Mouse (Mus musculus): ENCODE measurements around the gene Dhx57. TPM values are rescaled to one million over a fixed set of nuclear protein-coding genes. Genes with fewer than 3 reads are reported as not detected.

The Dhx57 gene
- total and polyA plus RNA-seq, 3 experiments: 3.4 to 6.8 TPM; not detected in 1

- Histone ChIP-seq H3K9ac (ENCODE audit: control insufficient read depth, low read depth, low read length, poor library complexity, severe bottlenecking) (no peak overlapping the region), H3K36me3 (ENCODE audit: control insufficient read depth in 1 of 2, insufficient read depth in 2 of 2, low read length in 2 of 2) (peaks cover 0 to 2% of the 10 kb centered on the region in 2 experiments; a peak in 2 of 4 replicates), H3K27ac (ENCODE audit: control insufficient read depth, low read depth, low read length) (no peak overlapping the region), H3K4me1 (ENCODE audit: control insufficient read depth in 1 of 2, insufficient read depth in 2 of 2, low read length in 2 of 2) (no peaks in the 10 kb centered on the region), H3K9me3 (replicated peaks; ENCODE audit: insufficient read depth, low read length) (no peaks in the 10 kb centered on the region), H3K4me3 (ENCODE audit: control insufficient read depth in 1 of 2, insufficient read depth in 1 of 2, low read depth in 2 of 2, low read length in 2 of 2) (no peak overlapping the region), H3K27me3 (ENCODE audit: control insufficient read depth in 1 of 2, insufficient read depth in 2 of 2, low read length in 2 of 2) (peaks cover 0 to 8% of the 10 kb centered on the region in 2 experiments; a peak in 3 of 4 replicates), H3K79me2 (ENCODE audit: control insufficient read depth, insufficient read depth, low read length, poor library complexity) (no peaks in the 10 kb centered on the region)
- TF ChIP-seq GATA1 (IDR thresholded peaks at IDR 0.05; ENCODE audit: low read depth, low read length) (no peak), ELF1 (IDR thresholded peaks at IDR 0.05; ENCODE audit: low read depth, low read length) (no peak), NELFE (IDR thresholded peaks at IDR 0.05; ENCODE audit: low read depth, low read length) (no peak), USF1 (IDR thresholded peaks at IDR 0.05; ENCODE audit: low read depth, low read length) (no peak), ZKSCAN1 (IDR thresholded peaks at IDR 0.05; ENCODE audit: low read depth, low read length) (no peak), UBTF (IDR thresholded peaks at IDR 0.05; ENCODE audit: borderline replicate concordance, insufficient read depth, low read depth, low read length) (no peak), GABPA (IDR thresholded peaks at IDR 0.05; ENCODE audit: low read depth, low read length) (no peak), MAFK (IDR thresholded peaks at IDR 0.05; ENCODE audit: borderline replicate concordance, low read depth, low read length) (no peak), E2F4 (IDR thresholded peaks at IDR 0.05; ENCODE audit: borderline replicate concordance, low read depth, low read length) (no peak), TCF12 (IDR thresholded peaks at IDR 0.05; ENCODE audit: low read depth, low read length) (no peak)
- DNase-seq (ENCODE audit: low read depth, low spot score): no peak
These were observed 22.1 kb upstream of the Dhx57 start for GRCm38 (mm10) chr17:80312405-80312804.

- peaks cover 0 to 5% of the 10 kb centered on the region in 2 experiments; a peak in 2 of 4 replicates for H3K36me3 ChIP-seq (ENCODE audit: control insufficient read depth in 1 of 2, insufficient read depth in 2 of 2, low read length in 2 of 2)
- no peak overlapping the region for H3K4me3 ChIP-seq (ENCODE audit: control insufficient read depth in 1 of 2, insufficient read depth in 1 of 2, low read depth in 2 of 2, low read length in 2 of 2)
- peaks cover 0 to 6% of the 10 kb centered on the region in 2 experiments; a peak in 3 of 4 replicates for H3K27me3 ChIP-seq (ENCODE audit: control insufficient read depth in 1 of 2, insufficient read depth in 2 of 2, low read length in 2 of 2)
- no peak for TF ChIP-seq E2F4 (IDR thresholded peaks at IDR 0.05; ENCODE audit: borderline replicate concordance, low read depth, low read length)
- no peak for TF ChIP-seq TCF12 (IDR thresholded peaks at IDR 0.05; ENCODE audit: low read depth, low read length)
- TF ChIP-seq NELFE (IDR thresholded peaks at IDR 0.05; ENCODE audit: low read depth, low read length): no peak
- no peak for TF ChIP-seq MXI1 (IDR thresholded peaks at IDR 0.05; ENCODE audit: low read depth, low read length)
- no peak for TF ChIP-seq SMC3 (IDR thresholded peaks at IDR 0.05; ENCODE audit: low read depth, low read length)
- no peak for TF ChIP-seq ELF1 (IDR thresholded peaks at IDR 0.05; ENCODE audit: low read depth, low read length)
- no peak for TF ChIP-seq MAFK (IDR thresholded peaks at IDR 0.05; ENCODE audit: borderline replicate concordance, low read depth, low read length)
- no peak for TF ChIP-seq EP300 (IDR thresholded peaks at IDR 0.05; ENCODE audit: low read depth in 1 of 2, low read length in 2 of 2)
- TF ChIP-seq MAZ (IDR thresholded peaks at IDR 0.05; ENCODE audit: low read depth, low read length): no peak
- TF ChIP-seq SIN3A (IDR thresholded peaks at IDR 0.05; ENCODE audit: low read length): no peak
- no peak for TF ChIP-seq USF1 (IDR thresholded peaks at IDR 0.05; ENCODE audit: low read depth, low read length)
- TF ChIP-seq USF2 (IDR thresholded peaks at IDR 0.05; ENCODE audit: borderline replicate concordance in 1 of 2, insufficient read depth in 1 of 2, low read depth in 1 of 2, low read length in 2 of 2): no peak
- TF ChIP-seq ZMIZ1 (IDR thresholded peaks at IDR 0.05; ENCODE audit: low read depth, low read length): no peak
- no peak for TF ChIP-seq ZNF384 (IDR thresholded peaks at IDR 0.05; ENCODE audit: low read depth, low read length)
- TF ChIP-seq TAL1 (IDR thresholded peaks at IDR 0.05; ENCODE audit: low read length): no peak
- TF ChIP-seq HCFC1 (IDR thresholded peaks at IDR 0.05; ENCODE audit: low read depth, low read length): no peak
- TF ChIP-seq MYC (IDR thresholded peaks at IDR 0.05; ENCODE audit: low read depth, low read length): no peak
- DNase-seq (ENCODE audit: low read depth, low spot score): no peak
- H3K4me1 ChIP-seq (ENCODE audit: control insufficient read depth in 1 of 2, insufficient read depth in 2 of 2, low read length in 2 of 2): peaks cover 0 to 4% of the 10 kb centered on the region in 2 experiments; a peak in 1 of 4 replicates
- H3K79me2 ChIP-seq (ENCODE audit: control insufficient read depth, insufficient read depth, low read length, poor library complexity): no peaks in the 10 kb centered on the region
- no peaks in the 10 kb centered on the region for H3K9me3 ChIP-seq (replicated peaks; ENCODE audit: insufficient read depth, low read length)
- no peak overlapping the region for H3K9ac ChIP-seq (ENCODE audit: control insufficient read depth, low read depth, low read length, poor library complexity, severe bottlenecking)
- no peak overlapping the region for H3K27ac ChIP-seq (ENCODE audit: control insufficient read depth, low read depth, low read length)
These were observed 21.5 kb upstream of the Dhx57 start for GRCm38 (mm10) chr17:80311761-80312160.
